ENCODE assay signal across 8 mouse cellular contexts in genomic region chr13:95323400-95323799, GRCm38 (mm10). TPM values are rescaled to one million over a fixed set of nuclear protein-coding genes. Genes with fewer than 3 reads are reported as not detected.
DNase-seq lines count a peak whose midpoint lies in the region; ATAC-seq and TF ChIP-seq lines count a peak whose summit lies in the region.

Zbed3 (plus strand) TSS chr13:95323612.

- peak within 1 kb of the TSS; percentile 96 for H3K4me2 ChIP-seq in lung, embryonic 14.5 days
- peak within 1 kb of the TSS; percentile 84 for H3K4me2 ChIP-seq in embryonic facial prominence, embryonic 13.5 days
- H3K4me2 ChIP-seq in hindbrain, embryonic 13.5 days: peak within 1 kb of the TSS; percentile 76
- H3K4me2 ChIP-seq in stomach, embryonic 14.5 days (replicated peaks; ENCODE audit: low read depth, low read length): peak within 1 kb of the TSS; percentile 93

- H3K9me3 ChIP-seq in lung, embryonic 14.5 days (ENCODE audit: low read depth, low read length): no peaks in the 10 kb centered on the region
- H3K9me3 ChIP-seq in embryonic facial prominence, embryonic 13.5 days: no peaks in the 10 kb centered on the region
- no peaks in the 10 kb centered on the region for H3K9me3 ChIP-seq in hindbrain, embryonic 13.5 days
- H3K9me3 ChIP-seq in stomach, embryonic 14.5 days (ENCODE audit: control insufficient read depth, low read depth, low read length): no peaks in the 10 kb centered on the region

- intact Hi-C loops in left cerebral cortex, postnatal 36 days (cut with DNase I): no loop called here

- H3K4me1 ChIP-seq in lung, embryonic 14.5 days (ENCODE audit: insufficient read depth): peaks cover 12% of the 10 kb centered on the region; the same call in 1 of the 2 replicates
- H3K4me1 ChIP-seq in embryonic facial prominence, embryonic 13.5 days: peaks cover 30% of the 10 kb centered on the region
- peaks cover 28% of the 10 kb centered on the region for H3K4me1 ChIP-seq in hindbrain, embryonic 13.5 days (replicated peaks)
- H3K4me1 ChIP-seq in stomach, embryonic 14.5 days (ENCODE audit: control insufficient read depth, insufficient read depth, low read length): peaks cover 8% of the 10 kb centered on the region; the same call in 1 of the 2 replicates

- 86% methylated on average over 6 of the region's 6 CpGs for WGBS in lung, embryonic 14.5 days
- WGBS in embryonic facial prominence, embryonic 13.5 days: 91% methylated on average over 6 of the region's 6 CpGs
- WGBS in hindbrain, embryonic 13.5 days: 94% methylated on average over 6 of the region's 6 CpGs
- WGBS in stomach, embryonic 14.5 days: 88% methylated on average over 6 of the region's 6 CpGs

- peak within 1 kb of the TSS; percentile 81 for H3K4me3 ChIP-seq in lung, embryonic 14.5 days (ENCODE audit: low read depth, low read length)
- H3K4me3 ChIP-seq in embryonic facial prominence, embryonic 13.5 days: peak within 1 kb of the TSS; percentile 79
- peak within 1 kb of the TSS; percentile 85 for H3K4me3 ChIP-seq in hindbrain, embryonic 13.5 days
- peak within 1 kb of the TSS; percentile 95 for H3K4me3 ChIP-seq in stomach, embryonic 14.5 days (ENCODE audit: low read depth, low read length)

- no peak for ATAC-seq in lung, embryonic 14.5 days (ENCODE audit: insufficient read depth)
- ATAC-seq in embryonic facial prominence, embryonic 13.5 days (ENCODE audit: insufficient number of reproducible peaks, insufficient read depth, low FRiP score, low TSS enrichment, low read depth): no peak
- no peak for ATAC-seq in hindbrain, embryonic 13.5 days (ENCODE audit: low FRiP score)
- ATAC-seq in stomach, embryonic 14.5 days (ENCODE audit: insufficient number of reproducible peaks, insufficient read depth, low FRiP score, low read depth): no peak

- H3K27me3 ChIP-seq in lung, embryonic 14.5 days (ENCODE audit: insufficient read depth, low read length): no peaks in the 10 kb centered on the region
- H3K27me3 ChIP-seq in embryonic facial prominence, embryonic 13.5 days: no peaks in the 10 kb centered on the region
- no peaks in the 10 kb centered on the region for H3K27me3 ChIP-seq in hindbrain, embryonic 13.5 days
- H3K27me3 ChIP-seq in stomach, embryonic 14.5 days (ENCODE audit: control insufficient read depth, insufficient read depth, low read length): no peaks in the 10 kb centered on the region

- peak within 1 kb of the TSS; percentile 99 for H3K9ac ChIP-seq in lung, embryonic 14.5 days
- H3K9ac ChIP-seq in embryonic facial prominence, embryonic 13.5 days: peak within 1 kb of the TSS; percentile 98
- peak within 1 kb of the TSS; percentile 97 for H3K9ac ChIP-seq in hindbrain, embryonic 13.5 days
- H3K9ac ChIP-seq in stomach, embryonic 14.5 days (replicated peaks; ENCODE audit: low read depth, low read length): peak within 1 kb of the TSS; percentile 94

- H3K36me3 ChIP-seq in lung, embryonic 14.5 days (ENCODE audit: insufficient read depth): peaks cover under 1% of the 10 kb centered on the region
- no peaks in the 10 kb centered on the region for H3K36me3 ChIP-seq in embryonic facial prominence, embryonic 13.5 days
- no peaks in the 10 kb centered on the region for H3K36me3 ChIP-seq in hindbrain, embryonic 13.5 days
- H3K36me3 ChIP-seq in stomach, embryonic 14.5 days (ENCODE audit: control insufficient read depth, insufficient read depth, low read length): no peaks in the 10 kb centered on the region

- no peak for DNase-seq in lung, embryonic 14.5 days
- DNase-seq in lung, postnatal 4 days: no peak
- DNase-seq in left cerebral cortex, postnatal 36 days (ENCODE audit: low spot score in 2 of 2): no peak
- DNase-seq in cerebellum, postnatal 4 days (ENCODE audit: low spot score in 2 of 2): no peak
- no peak for DNase-seq in cerebellum, postnatal 14 days

- no peak for TF ChIP-seq CTCF in lung, embryonic 14.5 days (IDR thresholded peaks at IDR 0.05; ENCODE audit: low read depth)

- H3K27ac ChIP-seq in lung, embryonic 14.5 days (ENCODE audit: low read depth): peak within 1 kb of the TSS; percentile 100
- H3K27ac ChIP-seq in embryonic facial prominence, embryonic 13.5 days: peak within 1 kb of the TSS; percentile 99
- peak within 1 kb of the TSS; percentile 95 for H3K27ac ChIP-seq in hindbrain, embryonic 13.5 days
- peak within 1 kb of the TSS; percentile 99 for H3K27ac ChIP-seq in stomach, embryonic 14.5 days (ENCODE audit: low read length)

RNA-seq across cellular contexts. Expression of gene Zbed3, which starts in this region (rescaled TPM):
- polyA plus RNA-seq in lung, embryonic 14.5 days (2014; fragmentation: Nextera tagmentation; extraction: Ambion mirVana): 73.5 and 74.9 TPM in 2 replicates
- polyA plus RNA-seq in embryonic facial prominence, embryonic 13.5 days (2015; fragmentation: Nextera tagmentation; extraction: Ambion mirVana): 75.1 and 84.9 TPM in 2 replicates
- polyA plus RNA-seq in hindbrain, embryonic 13.5 days (2015; fragmentation: Nextera tagmentation; extraction: Ambion mirVana): 41.0 and 42.5 TPM in 2 replicates
- 10 to 100 TPM; 14.0 to 19.2 TPM for total RNA-seq in left cerebral cortex, postnatal 36 days (2021)
- polyA plus RNA-seq in stomach, embryonic 14.5 days (2014; fragmentation: Nextera tagmentation; extraction: Ambion mirVana): 60.5 and 66.9 TPM in 2 replicates
